Mouse (Mus musculus) regulatory T cell (primary cell): ENCODE results near the gene Sirpa.

Experiments used
- in situ Hi-C: fragments of 300-600 bp; cut with MboI, MseI; formaldehyde crosslinking; loops from one replicate; pipeline ENCODE4 v1.15.1; 2025; ENCODE audit warnings: high pct_unique_total_duplicates

Sirpa gene

GRCm38 (mm10) chr2:129605816-129606215 lies 13.2 kb downstream of the Sirpa start:
- in situ Hi-C loops = loop anchor here (10.0 kb wide), 1 partner anchor 821 kb away; no protein-coding TSS in a partner anchor

DNA sequence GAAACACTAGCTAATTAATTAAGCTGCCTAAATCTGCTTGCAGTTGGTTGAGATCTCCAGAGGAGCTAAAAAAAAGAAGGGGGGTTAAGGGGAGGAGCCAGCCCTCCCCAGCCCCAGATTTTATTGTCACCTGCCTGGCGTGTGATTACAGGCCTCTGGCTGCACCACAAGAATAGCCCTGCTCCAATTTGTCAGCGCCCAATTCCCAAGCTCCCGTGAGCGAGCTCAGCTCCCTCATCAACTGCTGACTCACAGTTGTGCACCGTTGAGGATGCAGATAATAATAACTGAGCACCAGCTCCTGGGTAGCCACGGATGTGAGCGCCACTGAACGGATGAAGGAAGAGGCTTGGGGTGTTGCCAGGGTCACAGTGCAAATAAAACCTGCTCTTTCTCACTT lies 13.6 kb downstream of the Sirpa start:
- in situ Hi-C loops = loop anchor here (10.0 kb wide), 1 partner anchor 821 kb away; no protein-coding TSS in a partner anchor

DNA sequence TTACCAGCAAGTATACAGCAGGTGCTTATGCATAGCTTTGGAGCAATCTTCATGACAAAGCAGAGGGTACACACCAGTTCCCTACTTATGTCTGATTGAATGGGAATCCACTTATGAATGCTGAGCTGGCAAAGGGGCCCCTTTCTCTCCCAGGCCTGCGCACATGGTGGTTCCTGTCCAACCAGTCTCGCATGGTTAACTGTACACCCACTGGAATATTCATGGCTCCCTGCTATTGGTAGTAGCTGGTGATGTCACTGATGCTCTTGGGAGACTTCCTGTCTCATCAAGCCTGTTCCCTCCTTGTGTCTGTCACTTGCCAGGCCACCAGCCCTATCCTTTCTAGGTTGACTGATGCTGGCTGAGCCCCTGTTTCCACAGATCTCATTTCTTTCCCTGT lies 14.3 kb downstream of the Sirpa start:
- in situ Hi-C loops = loop anchor here (10.0 kb wide), 1 partner anchor 822 kb away; no protein-coding TSS in a partner anchor

- in situ Hi-C loops = no loop called here
These were observed 21.3 kb downstream of the Sirpa start for GRCm38 (mm10) chr2:129613971-129614370.

DNA sequence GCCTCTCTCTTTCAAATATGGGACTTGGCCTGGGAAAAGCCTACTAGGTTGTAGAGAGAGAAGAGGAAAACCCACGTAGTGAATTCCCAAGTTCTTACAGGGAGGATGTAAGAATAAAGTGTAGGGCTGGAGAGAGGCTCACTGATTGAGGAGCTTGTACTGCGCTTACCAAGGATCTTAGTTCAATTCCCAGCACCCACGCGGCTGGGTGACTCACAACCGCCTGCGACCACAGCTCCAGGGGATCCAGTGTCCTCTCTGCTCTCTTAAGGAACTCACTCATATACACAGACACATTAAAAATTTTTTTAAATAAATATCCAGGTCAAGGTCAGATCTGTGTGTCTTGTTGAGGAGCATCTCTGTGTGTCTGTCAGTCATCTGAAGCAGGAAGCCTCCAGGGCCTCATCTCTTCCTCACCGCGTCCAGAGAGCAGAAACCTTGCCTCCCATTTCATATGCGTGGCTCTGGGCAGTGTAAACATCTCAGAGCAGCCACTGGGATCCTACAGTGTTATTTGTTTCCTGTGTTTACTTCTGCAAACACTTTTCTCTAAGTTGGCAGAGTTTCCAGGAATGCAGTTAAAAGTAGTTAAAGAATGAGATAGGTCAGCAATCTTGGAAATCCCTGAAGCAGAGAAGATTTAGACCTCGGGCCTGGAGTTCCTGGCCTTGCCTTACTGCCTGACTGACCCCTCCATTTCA lies 22.0 kb downstream of the Sirpa start:
- in situ Hi-C loops = no loop called here

DNA sequence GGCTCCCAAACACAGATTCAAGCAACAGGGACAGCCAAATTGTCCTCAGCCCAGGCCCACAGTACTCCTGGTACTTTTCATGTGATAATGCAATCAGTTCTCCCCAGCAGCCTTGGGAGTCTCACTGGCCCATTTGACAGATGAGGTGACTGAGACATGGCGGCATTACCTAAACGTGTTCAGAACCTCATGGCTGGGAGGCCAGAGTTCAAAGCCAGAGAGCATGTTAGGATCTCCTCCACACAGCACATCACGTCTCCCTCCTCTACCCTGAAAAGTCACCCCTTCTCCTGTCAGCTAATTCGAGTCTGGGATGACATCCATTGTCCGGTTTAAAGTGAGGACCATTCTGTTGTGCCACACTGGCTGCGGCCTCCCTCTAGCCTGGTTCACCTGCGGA lies 27.5 kb downstream of the Sirpa start:
- in situ Hi-C loops = no loop called here

DNA sequence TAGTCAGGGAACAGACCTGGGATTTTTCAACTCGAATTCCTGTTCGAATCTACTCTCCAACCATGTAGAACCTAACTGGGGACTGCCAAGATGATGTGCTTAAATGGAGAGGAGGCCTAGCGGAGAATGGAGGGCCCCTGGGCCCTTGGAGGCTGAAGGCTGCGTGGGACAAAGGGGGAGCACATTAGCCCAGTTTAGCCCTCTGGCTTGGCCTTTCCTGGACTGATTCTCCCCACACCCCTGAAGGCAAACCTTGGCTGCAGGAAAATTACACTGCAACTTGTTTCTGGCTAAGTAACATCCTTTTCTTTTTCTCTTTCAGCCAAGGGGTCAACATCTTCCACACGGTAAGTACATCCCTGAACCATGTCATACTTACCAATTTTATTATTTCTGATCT lies 28.2 kb downstream of the Sirpa start:
- in situ Hi-C loops = no loop called here

DNA sequence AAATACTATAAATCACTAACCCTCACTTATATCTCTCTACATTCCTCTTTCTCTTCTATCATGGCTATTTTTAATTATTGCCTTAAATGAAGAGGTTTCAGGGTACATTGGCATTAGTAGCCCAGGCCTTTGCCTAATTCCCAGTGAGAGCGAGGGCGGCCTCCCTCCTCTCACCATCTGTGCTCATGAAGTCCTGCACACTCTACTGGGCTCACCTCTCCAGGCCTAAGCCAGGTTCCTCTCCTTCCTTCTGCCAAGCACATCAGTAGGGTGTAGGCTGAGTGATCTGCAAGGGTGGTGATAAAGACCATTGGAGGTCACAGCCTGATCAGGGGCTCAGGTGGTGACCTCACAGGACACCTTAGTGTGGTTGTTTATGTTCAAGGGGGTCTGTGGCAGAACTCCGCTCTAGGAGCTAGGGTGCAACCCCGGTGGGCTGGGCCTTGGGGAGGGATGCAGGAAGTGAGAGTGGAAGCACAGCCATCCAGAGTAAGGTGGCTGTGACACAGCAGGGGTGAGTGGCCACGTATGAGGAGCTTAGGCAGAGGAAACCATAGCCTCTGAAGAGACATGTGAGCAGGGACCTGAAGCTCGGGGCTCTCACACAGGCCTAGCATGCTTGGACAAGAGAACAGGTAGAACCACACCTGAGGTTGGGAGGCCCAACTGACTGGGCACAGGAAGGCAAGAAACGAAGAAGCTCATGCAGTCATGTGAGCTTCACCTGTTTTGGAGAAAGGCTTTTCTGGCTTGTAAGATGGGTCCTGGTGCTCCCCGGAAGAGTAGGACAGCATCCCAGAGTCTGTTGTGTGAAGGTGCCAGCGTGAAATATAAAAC lies 29.2 kb downstream of the Sirpa start:
- in situ Hi-C loops = no loop called here

DNA sequence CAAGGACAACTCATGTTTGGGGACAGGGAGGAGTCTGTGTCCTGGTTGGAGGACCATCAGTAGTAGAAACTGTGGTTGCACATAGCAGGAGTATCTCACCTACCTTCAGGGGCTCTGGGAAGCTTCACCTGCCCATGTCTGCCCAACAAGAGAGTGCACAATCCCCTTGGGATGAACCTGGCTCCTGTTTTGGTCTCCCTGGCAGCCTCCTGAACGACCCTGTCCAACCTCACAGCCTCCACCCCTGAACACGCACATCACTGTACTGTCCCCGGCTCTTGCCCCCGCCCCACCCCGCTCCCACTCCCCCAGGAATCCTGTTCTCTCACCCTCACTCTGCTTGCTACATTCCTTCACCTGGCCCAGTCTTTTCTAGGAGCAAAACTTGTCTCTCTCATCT lies 30.3 kb downstream of the Sirpa start:
- in situ Hi-C loops = no loop called here

- in situ Hi-C loops = no loop called here
These were observed 31.1 kb downstream of the Sirpa start for GRCm38 (mm10) chr2:129623771-129624170.

GRCm38 (mm10) chr2:129624246-129624918 lies 31.7 kb downstream of the Sirpa start:
- in situ Hi-C loops = no loop called here

GRCm38 (mm10) chr2:129624956-129625355 lies 32.3 kb downstream of the Sirpa start:
- in situ Hi-C loops = no loop called here

DNA sequence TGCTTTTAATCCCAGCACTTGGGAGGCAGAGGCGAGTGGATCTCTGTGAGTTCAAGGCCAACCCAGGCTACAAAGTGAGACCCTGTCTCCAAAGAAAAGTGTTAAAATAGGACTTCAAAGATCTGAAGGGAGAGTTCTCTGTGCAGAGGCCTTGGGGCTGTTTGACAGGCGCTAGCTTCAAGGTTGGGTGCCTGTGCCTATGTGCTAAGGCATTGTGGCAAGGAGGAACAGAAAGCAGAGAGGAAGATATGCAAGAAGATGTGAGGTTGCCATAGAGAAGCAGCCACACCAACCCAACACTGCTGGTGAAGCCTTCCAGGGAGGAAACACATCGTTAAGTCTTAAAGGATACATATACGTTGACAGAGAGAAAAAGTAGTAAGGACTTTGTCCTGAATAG lies 33.2 kb downstream of the Sirpa start:
- in situ Hi-C loops = no loop called here

GRCm38 (mm10) chr2:129626621-129627061 lies 34.0 kb downstream of the Sirpa start:
- in situ Hi-C loops = no loop called here

DNA sequence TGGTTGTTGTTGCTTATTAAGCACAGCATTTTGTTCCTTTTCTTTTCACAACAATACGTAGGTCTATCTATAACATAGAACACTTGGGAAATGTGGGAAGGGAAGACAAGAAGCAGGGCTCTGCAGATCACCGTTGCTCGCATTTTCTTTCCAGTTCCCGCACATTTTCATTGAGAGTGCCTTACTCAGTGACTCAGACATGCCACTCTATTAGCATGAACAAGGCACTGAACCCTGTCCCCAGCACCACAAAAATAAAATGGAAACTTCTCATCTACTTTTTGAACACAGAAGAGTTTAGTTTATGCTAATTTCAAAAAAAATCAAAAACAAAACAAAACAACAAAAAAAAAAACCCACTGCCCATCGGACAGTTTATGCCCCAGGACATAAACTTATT lies 34.5 kb downstream of the Sirpa start:
- in situ Hi-C loops = no loop called here

- in situ Hi-C loops = no loop called here
These were observed 35.2 kb downstream of the Sirpa start for GRCm38 (mm10) chr2:129627811-129628210.

DNA sequence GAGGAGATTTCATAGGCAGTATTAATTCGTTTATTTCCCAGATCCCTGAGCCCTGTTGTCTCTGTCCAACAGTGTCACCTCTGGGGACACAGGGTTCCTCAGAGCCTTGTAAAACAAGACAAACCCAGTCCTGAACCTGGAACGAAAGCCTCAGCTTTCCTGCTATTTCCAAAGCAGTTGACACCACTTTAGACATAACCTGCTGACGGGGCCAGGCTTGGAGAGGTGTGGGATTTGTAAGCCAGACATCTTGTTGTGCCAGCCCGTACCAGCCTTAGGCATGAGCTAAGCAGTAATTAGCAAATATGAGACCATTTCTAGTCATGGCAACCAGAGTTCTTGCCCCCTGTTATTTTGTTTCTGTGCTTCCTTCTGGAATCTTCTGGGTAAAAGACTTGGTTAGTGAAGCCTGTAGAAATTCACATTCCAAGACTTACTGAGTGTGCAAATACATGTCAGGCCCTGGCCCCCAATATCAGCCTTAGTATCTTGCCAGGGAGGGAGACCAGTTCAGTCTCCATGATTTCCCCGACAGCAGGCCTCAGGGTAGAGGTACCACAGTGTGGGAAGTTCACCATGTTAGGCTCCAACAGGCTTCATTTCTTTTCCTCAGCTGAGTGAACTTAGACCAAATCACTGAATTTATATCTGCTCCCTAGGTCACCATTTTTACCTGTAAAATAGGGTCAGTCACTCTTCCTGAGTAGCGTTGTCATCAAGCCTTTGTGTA lies 36.0 kb downstream of the Sirpa start:
- in situ Hi-C loops = no loop called here

GRCm38 (mm10) chr2:129629786-129630531 lies 37.3 kb downstream of the Sirpa start:
- in situ Hi-C loops = no loop called here

- in situ Hi-C loops = no loop called here
These were observed 37.9 kb downstream of the Sirpa start for GRCm38 (mm10) chr2:129630532-129630886.

- in situ Hi-C loops = no loop called here
These were observed 38.5 kb downstream of the Sirpa start for GRCm38 (mm10) chr2:129630978-129631660.
